Mouse (Mus musculus): ENCODE results near the gene Ugt1a9. TPM values are rescaled to one million over a fixed set of nuclear protein-coding genes. Genes with fewer than 3 reads are reported as not detected.
"Not testable (repeated sequence)": the region's sequence is repeated elsewhere in the genome, so short reads cannot be mapped to it uniquely, and the experiment has no call there.

Gene Ugt1a9
- polyA plus RNA-seq, 1 experiment: not detected

DNA sequence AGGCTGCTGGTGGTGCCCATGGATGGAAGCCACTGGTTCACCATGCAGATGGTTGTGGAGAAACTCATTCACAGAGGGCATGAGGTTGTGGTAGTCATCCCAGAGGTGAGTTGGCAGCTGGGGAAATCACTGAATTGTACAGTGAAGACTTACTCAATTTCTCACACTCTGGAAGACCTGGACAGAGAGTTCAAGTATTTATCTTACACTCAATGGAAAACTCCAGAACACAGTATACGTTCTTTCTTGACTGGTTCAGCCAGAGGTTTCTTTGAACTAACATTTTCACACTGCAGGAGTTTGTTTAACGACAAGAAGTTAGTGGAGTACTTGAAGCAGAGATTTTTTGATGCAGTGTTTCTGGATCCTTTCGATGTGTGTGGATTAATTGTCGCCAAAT lies 302 bp downstream of the Ugt1a9 start:
- Histone ChIP-seq H3K36me3 (ENCODE audit: control insufficient read depth, insufficient read depth, low read length) (no peaks in the 10 kb centered on the region), H3K4me3 (ENCODE audit: extremely low read depth, insufficient read depth, insufficient read length) (no peak overlapping the region), H3K27me3 (ENCODE audit: control insufficient read depth, insufficient read depth, low read length) (no peaks in the 10 kb centered on the region), H3K27ac (ENCODE audit: insufficient read depth, low read length) (no peak overlapping the region), H3K4me1 (ENCODE audit: control insufficient read depth, insufficient read depth, insufficient read length) (no peaks in the 10 kb centered on the region)
- 86% methylated on average over 4 of the region's 4 CpGs for WGBS
- no peak for DNase-seq (ENCODE audit: low read depth in 1 of 2, low spot score in 2 of 2)
- no peak for TF ChIP-seq POLR2A (IDR thresholded peaks at IDR 0.05; ENCODE audit: low read depth, low read length)
- TF ChIP-seq CTCF (IDR thresholded peaks at IDR 0.05; ENCODE audit: extremely low read depth, insufficient read depth, insufficient read length, insufficient replicate concordance): no peak

DNA sequence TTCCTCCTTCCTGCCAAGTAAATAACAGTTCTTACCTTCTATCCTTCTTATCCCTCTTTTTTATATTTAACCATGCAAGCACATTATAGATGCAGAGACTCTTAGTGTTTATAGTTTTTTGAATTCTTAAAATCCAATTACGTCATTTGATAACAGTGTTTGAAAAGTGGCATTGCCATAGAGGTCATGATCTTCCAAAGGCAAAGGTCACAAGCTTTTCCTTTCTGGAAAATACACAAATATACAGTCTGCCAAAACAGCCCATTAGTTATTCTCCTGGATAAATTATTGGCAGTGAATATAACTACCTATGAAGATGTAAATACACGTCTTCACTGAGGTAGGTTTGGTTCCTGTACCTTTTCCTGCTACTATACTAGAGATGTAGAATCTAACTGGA lies 3.9 kb downstream of the Ugt1a9 start:
- no peaks in the 10 kb centered on the region for H3K27me3 ChIP-seq (ENCODE audit: control insufficient read depth, insufficient read depth, low read length)
- no peaks in the 10 kb centered on the region for H3K4me1 ChIP-seq (ENCODE audit: control insufficient read depth, insufficient read depth, insufficient read length)
- DNase-seq (ENCODE audit: low read depth in 1 of 2, low spot score in 2 of 2): no peak
- H3K27ac ChIP-seq (ENCODE audit: insufficient read depth, low read length): no peak overlapping the region
- H3K4me3 ChIP-seq (ENCODE audit: extremely low read depth, insufficient read depth, insufficient read length): no peak overlapping the region
- no peak for TF ChIP-seq POLR2A (IDR thresholded peaks at IDR 0.05; ENCODE audit: low read depth, low read length)
- no peak for TF ChIP-seq CTCF (IDR thresholded peaks at IDR 0.05; ENCODE audit: extremely low read depth, insufficient read depth, insufficient read length, insufficient replicate concordance)
- WGBS: 89% methylated on average over 2 of the region's 2 CpGs
- H3K36me3 ChIP-seq (ENCODE audit: control insufficient read depth, insufficient read depth, low read length): no peaks in the 10 kb centered on the region

GRCm38 (mm10) chr1:88077128-88077527 lies 6.5 kb downstream of the Ugt1a9 start:
- Histone ChIP-seq H3K36me3 (ENCODE audit: control insufficient read depth, insufficient read depth, low read length) (no peaks in the 10 kb centered on the region), H3K27ac (ENCODE audit: insufficient read depth, low read length) (no peak overlapping the region), H3K4me1 (ENCODE audit: control insufficient read depth, insufficient read depth, insufficient read length) (no peaks in the 10 kb centered on the region), H3K27me3 (ENCODE audit: control insufficient read depth, insufficient read depth, low read length) (no peaks in the 10 kb centered on the region), H3K4me3 (ENCODE audit: extremely low read depth, insufficient read depth, insufficient read length) (no peak overlapping the region)
- no peak for TF ChIP-seq POLR2A (IDR thresholded peaks at IDR 0.05; ENCODE audit: low read depth, low read length)
- TF ChIP-seq CTCF (IDR thresholded peaks at IDR 0.05; ENCODE audit: extremely low read depth, insufficient read depth, insufficient read length, insufficient replicate concordance): no peak
- WGBS: 91% methylated on average over 1 of the region's 1 CpGs
- DNase-seq (ENCODE audit: low read depth in 1 of 2, low spot score in 2 of 2): no peak

DNA sequence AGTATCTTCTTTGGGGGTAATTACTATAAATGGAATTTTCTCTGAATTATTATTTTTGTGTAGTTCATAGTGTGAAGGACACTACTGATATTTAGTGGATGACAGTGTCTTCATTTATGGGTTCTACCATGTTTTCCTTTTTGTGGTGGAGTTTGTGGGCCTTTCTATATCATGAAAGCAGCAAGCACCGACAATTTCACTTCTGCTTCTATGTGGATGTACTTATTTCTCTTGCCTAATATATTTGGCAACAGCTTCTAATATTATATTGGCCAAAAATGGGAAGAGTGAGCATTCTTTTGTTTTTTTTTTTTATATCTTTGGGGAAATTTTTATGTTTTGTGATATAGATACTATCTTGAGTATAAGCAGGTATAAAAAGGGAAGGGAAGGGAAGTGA lies 11.1 kb downstream of the Ugt1a9 start:
- Histone ChIP-seq H3K4me3 (ENCODE audit: extremely low read depth, insufficient read depth, insufficient read length) (no peak overlapping the region), H3K27ac (ENCODE audit: insufficient read depth, low read length) (no peak overlapping the region), H3K36me3 (ENCODE audit: control insufficient read depth, insufficient read depth, low read length) (no peaks in the 10 kb centered on the region), H3K27me3 (ENCODE audit: control insufficient read depth, insufficient read depth, low read length) (no peaks in the 10 kb centered on the region), H3K4me1 (ENCODE audit: control insufficient read depth, insufficient read depth, insufficient read length) (no peaks in the 10 kb centered on the region)
- DNase-seq (ENCODE audit: low read depth in 1 of 2, low spot score in 2 of 2): no peak
- WGBS: 37% methylated on average over 1 of the region's 1 CpGs
- TF ChIP-seq CTCF (IDR thresholded peaks at IDR 0.05; ENCODE audit: extremely low read depth, insufficient read depth, insufficient read length, insufficient replicate concordance): no peak
- TF ChIP-seq POLR2A (IDR thresholded peaks at IDR 0.05; ENCODE audit: low read depth, low read length): no peak

DNA sequence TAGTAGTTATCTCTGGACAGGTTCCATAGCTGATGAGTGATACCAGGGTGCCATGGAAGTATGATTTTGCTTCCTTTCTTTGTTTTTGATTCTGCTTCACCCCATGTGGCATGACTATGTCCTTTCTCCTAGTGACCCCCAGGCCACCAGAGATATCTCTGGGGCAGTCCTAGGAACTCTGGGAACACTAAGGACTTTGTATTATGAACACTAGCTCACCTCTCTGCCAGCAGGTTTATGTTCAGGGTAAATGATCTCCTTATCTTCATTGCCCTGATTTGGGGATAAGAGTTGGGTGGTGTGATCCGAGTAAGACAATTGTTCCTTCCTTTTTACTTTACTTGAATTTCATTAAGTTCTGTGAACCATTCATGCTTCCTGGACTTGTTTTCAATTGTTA lies 15.5 kb downstream of the Ugt1a9 start:
- WGBS: 87% methylated on average over 1 of the region's 1 CpGs
- DNase-seq (ENCODE audit: low read depth in 1 of 2, low spot score in 2 of 2): no peak
- TF ChIP-seq CTCF (IDR thresholded peaks at IDR 0.05; ENCODE audit: extremely low read depth, insufficient read depth, insufficient read length, insufficient replicate concordance) (no peak), POLR2A (IDR thresholded peaks at IDR 0.05; ENCODE audit: low read depth, low read length) (no peak)
- Histone ChIP-seq H3K27me3 (ENCODE audit: control insufficient read depth, insufficient read depth, low read length) (no peaks in the 10 kb centered on the region), H3K36me3 (ENCODE audit: control insufficient read depth, insufficient read depth, low read length) (no peaks in the 10 kb centered on the region), H3K4me3 (ENCODE audit: extremely low read depth, insufficient read depth, insufficient read length) (no peak overlapping the region), H3K4me1 (ENCODE audit: control insufficient read depth, insufficient read depth, insufficient read length) (no peaks in the 10 kb centered on the region), H3K27ac (ENCODE audit: insufficient read depth, low read length) (no peak overlapping the region)

DNA sequence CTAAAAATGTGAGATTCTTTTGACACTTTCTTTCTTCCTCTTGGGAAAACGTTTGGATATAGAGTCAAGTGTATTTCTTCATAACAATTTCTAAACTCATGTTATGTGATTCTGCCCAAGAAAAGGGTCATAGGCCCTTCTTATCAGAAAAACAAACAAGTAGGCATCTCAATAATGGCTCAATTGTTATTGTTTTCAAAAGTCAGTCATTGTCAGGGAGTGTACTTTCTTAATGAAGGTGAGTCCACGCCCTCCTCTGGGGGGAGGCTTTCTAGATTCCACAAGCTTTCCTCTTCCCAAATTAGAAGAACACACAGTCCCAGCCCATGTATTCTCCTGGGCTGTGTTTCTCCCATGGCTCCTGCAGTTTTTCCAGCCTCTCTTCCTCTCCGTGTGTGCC lies 16.9 kb downstream of the Ugt1a9 start, which contains the start of gene Ugt1a8:
Ugt1a8 (plus strand) TSS at position 301 of the 400 bp plus-strand sequence.
- WGBS: 89% methylated on average over 3 of the region's 3 CpGs
- no peaks in the 10 kb centered on the region for H3K36me3 ChIP-seq (ENCODE audit: control insufficient read depth, insufficient read depth, low read length)
- no peak for DNase-seq (ENCODE audit: low read depth in 1 of 2, low spot score in 2 of 2)
- no peak for TF ChIP-seq CTCF (IDR thresholded peaks at IDR 0.05; ENCODE audit: extremely low read depth, insufficient read depth, insufficient read length, insufficient replicate concordance)
- TF ChIP-seq POLR2A (IDR thresholded peaks at IDR 0.05; ENCODE audit: low read depth, low read length): no peak
- no peak within 1 kb of the TSS for H3K4me3 ChIP-seq (ENCODE audit: extremely low read depth, insufficient read depth, insufficient read length)
- no peaks in the 10 kb centered on the region for H3K27me3 ChIP-seq (ENCODE audit: control insufficient read depth, insufficient read depth, low read length)
- no peaks in the 10 kb centered on the region for H3K4me1 ChIP-seq (ENCODE audit: control insufficient read depth, insufficient read depth, insufficient read length)
- H3K27ac ChIP-seq (ENCODE audit: insufficient read depth, low read length): no peak within 1 kb of the TSS

DNA sequence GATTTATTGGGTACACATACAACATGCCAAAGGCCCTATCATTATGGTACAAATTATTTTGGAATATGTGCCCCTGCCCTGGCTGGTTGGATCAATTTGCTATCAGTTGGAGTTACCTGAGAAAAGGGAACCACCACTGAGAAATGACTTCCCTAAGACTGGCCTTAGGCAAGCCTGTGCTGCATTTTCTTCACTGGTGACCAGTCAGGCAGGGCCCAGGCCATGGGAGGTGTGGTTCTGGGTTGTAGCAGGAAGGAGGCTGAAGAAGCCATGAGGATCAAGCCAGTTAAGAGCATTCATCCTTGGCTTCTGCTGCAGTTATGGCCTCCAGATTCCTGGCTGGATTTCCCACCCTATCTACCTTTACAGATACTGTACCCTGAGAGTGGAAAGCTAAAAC lies 21.7 kb downstream of the Ugt1a9 start:
- peaks cover 2% of the 10 kb centered on the region; the same call in 1 of the 2 replicates for H3K4me1 ChIP-seq (ENCODE audit: control insufficient read depth, insufficient read depth, insufficient read length)
- no peak overlapping the region for H3K27ac ChIP-seq (ENCODE audit: insufficient read depth, low read length)
- H3K27me3 ChIP-seq (ENCODE audit: control insufficient read depth, insufficient read depth, low read length): no peaks in the 10 kb centered on the region
- no peak overlapping the region for H3K4me3 ChIP-seq (ENCODE audit: extremely low read depth, insufficient read depth, insufficient read length)
- no peak for DNase-seq (ENCODE audit: low read depth in 1 of 2, low spot score in 2 of 2)
- no peak for TF ChIP-seq CTCF (IDR thresholded peaks at IDR 0.05; ENCODE audit: extremely low read depth, insufficient read depth, insufficient read length, insufficient replicate concordance)
- no peak for TF ChIP-seq POLR2A (IDR thresholded peaks at IDR 0.05; ENCODE audit: low read depth, low read length)
- H3K36me3 ChIP-seq (ENCODE audit: control insufficient read depth, insufficient read depth, low read length): no peaks in the 10 kb centered on the region

DNA sequence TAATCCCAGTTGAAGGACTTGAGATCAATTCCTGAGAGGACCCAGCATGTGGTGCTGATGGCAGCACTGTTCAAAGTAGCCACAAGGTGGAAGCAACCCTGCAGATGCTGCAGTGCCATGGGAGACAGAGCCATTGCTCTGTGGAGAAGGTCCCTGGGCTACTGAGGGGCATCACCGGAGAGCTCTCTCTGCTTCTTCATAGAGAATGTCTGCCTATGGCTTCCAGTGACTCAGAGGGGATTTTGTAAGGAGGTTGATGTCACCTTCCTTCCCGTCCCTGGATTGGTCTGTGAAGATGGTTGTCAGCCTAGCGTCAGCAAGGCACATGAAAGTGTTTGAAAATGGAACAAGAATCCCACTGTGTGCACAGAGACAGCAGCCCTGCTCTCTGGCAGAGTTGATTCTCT lies 23.7 kb downstream of the Ugt1a9 start:
- not testable (repeated sequence) for H3K4me3 ChIP-seq (ENCODE audit: extremely low read depth, insufficient read depth, insufficient read length); H3K36me3 ChIP-seq (ENCODE audit: control insufficient read depth, insufficient read depth, low read length); H3K4me1 ChIP-seq (ENCODE audit: control insufficient read depth, insufficient read depth, insufficient read length); DNase-seq (ENCODE audit: low read depth in 1 of 2, low spot score in 2 of 2); H3K27ac ChIP-seq (ENCODE audit: insufficient read depth, low read length); H3K27me3 ChIP-seq (ENCODE audit: control insufficient read depth, insufficient read depth, low read length)
- 11% methylated on average over 3 of the region's 3 CpGs for WGBS
